Mouse (Mus musculus): ENCODE measurements around the gene Vmn2r5.
"Not testable (repeated sequence)": the region's sequence is repeated elsewhere in the genome, so short reads cannot be mapped to it uniquely, and the experiment has no call there.

Gene Vmn2r5

GRCm38 (mm10) chr3:64509742-64510141 lies at the start of gene Vmn2r5:
Gene Vmn2r5, minus strand, starts transcription at chr3:64509842.
- DNase-seq (ENCODE audit: low spot score in 2 of 2) = not testable (repeated sequence)

- DNase-seq (ENCODE audit: low spot score in 2 of 2) = not testable (repeated sequence)
Observed at GRCm38 (mm10) chr3:64523585-64523984, 13.9 kb upstream of the Vmn2r5 start.
